Mouse (Mus musculus): ENCODE results near the gene BC049352. TPM values are rescaled to one million over a fixed set of nuclear protein-coding genes. Genes with fewer than 3 reads are reported as not detected.

Gene BC049352
- polyA plus RNA-seq, 1 experiment from 2014 or later, result 0.14 TPM

DNA sequence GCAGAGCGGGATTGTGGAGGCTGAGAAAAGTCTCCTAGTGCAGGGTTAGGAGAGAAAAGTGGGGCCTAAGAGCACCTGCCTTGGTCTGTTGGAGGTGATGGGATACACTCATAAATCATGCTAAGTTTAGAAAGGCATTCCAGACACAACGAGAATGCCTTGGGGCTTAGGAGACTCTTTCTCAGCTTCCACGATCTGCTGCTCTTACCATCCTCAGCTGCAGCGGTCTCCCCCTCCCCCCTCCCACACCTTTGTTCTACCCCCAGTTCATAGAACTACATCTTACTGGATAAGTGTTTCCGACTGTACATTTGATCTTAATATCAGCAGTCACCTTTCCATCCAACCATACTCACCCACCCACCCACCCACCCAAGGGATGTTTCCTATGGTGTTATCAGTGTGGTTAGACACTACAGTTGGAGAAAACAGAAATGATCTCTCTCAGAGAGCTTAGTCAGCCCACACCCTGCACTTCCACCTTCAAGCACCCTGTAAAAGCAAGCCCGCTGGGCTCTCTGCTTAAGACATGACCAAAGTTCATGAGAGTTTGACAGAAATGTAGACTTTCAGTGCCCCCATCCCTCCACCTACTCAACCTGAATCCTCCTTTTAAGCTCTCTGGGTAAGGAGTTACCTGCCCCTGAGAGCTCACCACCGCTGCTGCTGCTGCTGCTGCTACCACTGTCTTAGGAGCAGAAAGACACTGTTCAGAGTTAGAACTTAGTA lies 25.4 kb downstream of the BC049352 start:
- Histone ChIP-seq H3K4me1 (ENCODE audit: insufficient read depth) (peaks cover 7% of the 10 kb centered on the region), H3K4me2 (ENCODE audit: low read depth, low read length) (no peak overlapping the region), H3K4me3 (ENCODE audit: low read depth, low read length) (no peak overlapping the region), H3K9me3 (ENCODE audit: low read length) (no peaks in the 10 kb centered on the region), H3K27ac (ENCODE audit: low read depth) (no peak overlapping the region), H3K27me3 (ENCODE audit: insufficient read depth, low read length) (no peaks in the 10 kb centered on the region), H3K36me3 (replicated peaks; ENCODE audit: insufficient read depth, low read length) (no peaks in the 10 kb centered on the region), H3K9ac (replicated peaks) (no peak overlapping the region)
- 64% methylated on average over 7 of the region's 7 CpGs for WGBS (ENCODE audit: insufficient replicate concordance)
- ATAC-seq (no peak), DNase-seq (no peak)
- TF ChIP-seq CTCF (IDR thresholded peaks at IDR 0.05; ENCODE audit: low read depth), result no peak
- no peak for TF ChIP-seq EP300 (IDR thresholded peaks at IDR 0.05; ENCODE audit: low read depth)

DNA sequence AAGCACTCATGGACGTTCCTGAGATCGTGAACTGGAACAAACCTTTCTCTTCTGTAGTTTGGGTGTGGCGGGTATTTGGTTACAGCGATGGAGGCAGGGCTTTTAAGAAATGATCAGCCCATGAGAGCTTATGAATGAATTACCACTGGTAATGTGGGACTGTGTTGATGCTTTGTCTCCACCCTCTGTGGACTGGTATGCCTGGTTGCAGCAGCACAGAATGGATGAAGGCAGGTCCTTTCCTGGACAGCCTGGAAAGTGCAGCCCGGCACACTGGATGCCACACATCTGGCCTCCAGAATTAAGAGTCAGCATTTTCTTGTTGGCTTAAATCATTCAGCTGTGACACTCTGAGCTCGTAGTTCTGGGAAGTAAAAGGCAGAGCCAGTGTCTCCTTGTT lies 30.2 kb downstream of the BC049352 start:
- H3K9ac ChIP-seq (replicated peaks), result no peak overlapping the region
- no peak for TF ChIP-seq EP300 (IDR thresholded peaks at IDR 0.05; ENCODE audit: low read depth)
- TF ChIP-seq CTCF (IDR thresholded peaks at IDR 0.05; ENCODE audit: low read depth), result no peak
- no peak overlapping the region for H3K27ac ChIP-seq (ENCODE audit: low read depth)
- H3K4me3 ChIP-seq (ENCODE audit: low read depth, low read length), result no peak overlapping the region
- ATAC-seq, result no peak
- H3K36me3 ChIP-seq (replicated peaks; ENCODE audit: insufficient read depth, low read length), result no peaks in the 10 kb centered on the region
- H3K9me3 ChIP-seq (ENCODE audit: low read length), result no peaks in the 10 kb centered on the region
- DNase-seq, result no peak
- no peaks in the 10 kb centered on the region for H3K4me1 ChIP-seq (ENCODE audit: insufficient read depth)
- H3K4me2 ChIP-seq (ENCODE audit: low read depth, low read length), result no peak overlapping the region
- no peaks in the 10 kb centered on the region for H3K27me3 ChIP-seq (ENCODE audit: insufficient read depth, low read length)
- 73% methylated on average over 6 of the region's 6 CpGs for WGBS (ENCODE audit: insufficient replicate concordance)

DNA sequence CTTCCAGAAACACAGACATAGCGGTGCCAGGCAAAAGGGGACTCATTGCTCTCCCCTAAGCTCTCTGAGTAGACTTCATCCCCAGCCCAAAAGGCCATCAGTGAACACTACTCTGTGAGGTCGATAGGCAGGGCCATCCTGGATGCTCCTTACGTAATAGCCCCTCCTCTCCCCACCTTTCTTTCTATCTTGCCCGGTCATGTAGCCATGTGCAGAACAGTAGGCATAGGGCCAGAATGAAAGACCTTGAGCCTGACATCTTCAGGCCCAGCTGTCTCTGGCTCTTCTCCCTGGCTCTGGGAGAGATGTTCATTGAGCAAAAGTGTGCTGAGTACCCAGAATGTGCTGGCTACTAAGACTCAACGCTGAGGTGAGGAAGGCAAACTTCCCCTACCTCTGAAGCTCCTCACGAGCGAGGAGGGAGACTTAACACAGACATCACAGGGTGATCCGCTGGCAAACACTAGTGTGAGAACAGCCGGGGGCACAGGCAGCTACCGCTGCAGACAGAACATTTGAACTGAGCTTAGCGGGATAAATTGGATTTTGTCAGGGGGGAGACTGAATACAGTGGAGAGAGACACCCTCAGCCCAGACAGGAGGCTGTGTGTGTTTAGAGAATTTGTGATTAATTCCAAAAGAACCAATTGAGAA lies 33.8 kb downstream of the BC049352 start:
- ATAC-seq, result no peak
- no peaks in the 10 kb centered on the region for H3K36me3 ChIP-seq (replicated peaks; ENCODE audit: insufficient read depth, low read length)
- no peak overlapping the region for H3K4me3 ChIP-seq (ENCODE audit: low read depth, low read length)
- H3K4me1 ChIP-seq (ENCODE audit: insufficient read depth), result no peaks in the 10 kb centered on the region
- no peak overlapping the region for H3K9ac ChIP-seq (replicated peaks)
- no peaks in the 10 kb centered on the region for H3K27me3 ChIP-seq (ENCODE audit: insufficient read depth, low read length)
- no peak for DNase-seq
- 63% methylated on average over 11 of the region's 11 CpGs for WGBS (ENCODE audit: insufficient replicate concordance)
- TF ChIP-seq CTCF (IDR thresholded peaks at IDR 0.05; ENCODE audit: low read depth), result no peak
- no peak for TF ChIP-seq EP300 (IDR thresholded peaks at IDR 0.05; ENCODE audit: low read depth)
- no peak overlapping the region for H3K27ac ChIP-seq (ENCODE audit: low read depth)
- H3K4me2 ChIP-seq (ENCODE audit: low read depth, low read length), result no peak overlapping the region
- H3K9me3 ChIP-seq (ENCODE audit: low read length), result no peaks in the 10 kb centered on the region

DNA sequence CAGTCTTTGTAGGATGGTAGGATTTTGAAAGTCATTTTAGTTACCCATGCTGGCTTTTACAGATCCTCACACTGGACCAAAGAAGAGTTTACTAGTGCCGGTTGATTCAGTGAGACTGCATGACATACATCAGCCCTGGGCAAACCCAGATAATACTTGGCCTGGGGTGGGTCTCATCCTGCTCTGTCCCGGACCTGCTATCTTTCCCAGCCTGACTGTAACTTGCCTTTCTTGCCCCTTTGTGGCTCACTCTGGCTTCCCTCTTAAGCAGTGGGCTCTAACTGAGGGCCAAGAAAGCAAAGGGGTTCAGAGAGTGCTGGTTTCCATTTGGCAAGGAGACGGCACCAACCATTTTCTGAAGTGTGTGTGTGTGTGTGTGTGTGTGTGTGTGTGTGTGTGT lies 37.8 kb downstream of the BC049352 start:
- Histone ChIP-seq H3K9ac (replicated peaks) (no peak overlapping the region), H3K27me3 (ENCODE audit: insufficient read depth, low read length) (no peaks in the 10 kb centered on the region), H3K36me3 (replicated peaks; ENCODE audit: insufficient read depth, low read length) (no peaks in the 10 kb centered on the region), H3K27ac (ENCODE audit: low read depth) (no peak overlapping the region), H3K9me3 (ENCODE audit: low read length) (no peaks in the 10 kb centered on the region), H3K4me1 (ENCODE audit: insufficient read depth) (no peaks in the 10 kb centered on the region), H3K4me3 (ENCODE audit: low read depth, low read length) (no peak overlapping the region), H3K4me2 (ENCODE audit: low read depth, low read length) (no peak overlapping the region)
- WGBS (ENCODE audit: insufficient replicate concordance), result 67% methylated on average over 3 of the region's 3 CpGs
- TF ChIP-seq CTCF (IDR thresholded peaks at IDR 0.05; ENCODE audit: low read depth), result no peak
- TF ChIP-seq EP300 (IDR thresholded peaks at IDR 0.05; ENCODE audit: low read depth), result no peak
- ATAC-seq (no peak), DNase-seq (no peak)

DNA sequence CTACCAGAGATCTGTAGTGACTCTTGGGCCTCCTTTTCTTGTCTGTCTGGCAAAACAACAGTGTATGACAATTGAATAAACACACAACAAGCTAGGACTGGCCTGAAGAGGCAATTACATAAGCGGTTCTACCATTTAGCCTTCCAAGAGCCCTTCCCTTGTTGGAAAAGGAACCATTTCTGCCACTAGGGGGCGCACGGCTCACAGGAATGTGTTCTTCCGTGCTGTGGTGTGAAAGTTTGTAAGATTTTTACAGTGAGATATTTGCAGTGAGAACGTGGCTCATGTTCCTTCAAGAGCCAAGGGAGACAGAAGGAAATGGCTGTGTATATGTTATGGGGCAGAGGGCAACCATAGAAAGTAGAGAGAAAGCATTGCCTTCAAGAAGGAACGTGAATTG lies 39.8 kb downstream of the BC049352 start:
- no peaks in the 10 kb centered on the region for H3K36me3 ChIP-seq (replicated peaks; ENCODE audit: insufficient read depth, low read length)
- H3K4me2 ChIP-seq (ENCODE audit: low read depth, low read length), result no peak overlapping the region
- H3K9me3 ChIP-seq (ENCODE audit: low read length), result no peaks in the 10 kb centered on the region
- H3K27ac ChIP-seq (ENCODE audit: low read depth), result no peak overlapping the region
- H3K27me3 ChIP-seq (ENCODE audit: insufficient read depth, low read length), result no peaks in the 10 kb centered on the region
- H3K9ac ChIP-seq (replicated peaks), result no peak overlapping the region
- ATAC-seq (no peak), DNase-seq (peak; percentile 89)
- 11% methylated on average over 6 of the region's 6 CpGs for WGBS (ENCODE audit: insufficient replicate concordance)
- no peak for TF ChIP-seq EP300 (IDR thresholded peaks at IDR 0.05; ENCODE audit: low read depth)
- TF ChIP-seq CTCF (IDR thresholded peaks at IDR 0.05; ENCODE audit: low read depth), result peak; percentile 98
- no peak overlapping the region for H3K4me3 ChIP-seq (ENCODE audit: low read depth, low read length)
- no peaks in the 10 kb centered on the region for H3K4me1 ChIP-seq (ENCODE audit: insufficient read depth)

DNA sequence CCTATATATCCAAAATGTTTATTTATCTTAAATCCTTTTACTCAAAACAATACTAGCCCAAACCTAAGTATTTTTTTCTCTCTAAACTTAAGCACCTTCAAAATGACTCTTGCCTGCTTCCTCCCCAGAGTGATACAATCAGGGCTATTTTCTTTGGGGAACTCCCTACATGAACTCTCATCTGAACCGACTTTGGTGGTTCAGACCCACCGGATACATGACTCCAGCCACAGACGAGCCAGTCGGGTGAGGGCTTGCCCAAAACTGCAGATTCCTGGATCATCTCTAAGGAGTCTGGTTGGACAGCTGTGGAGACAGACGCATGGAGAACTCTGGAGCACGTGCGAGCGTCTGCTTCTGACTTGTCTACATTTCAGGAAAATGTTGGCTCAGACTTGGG lies 47.6 kb downstream of the BC049352 start:
- no peaks in the 10 kb centered on the region for H3K36me3 ChIP-seq (replicated peaks; ENCODE audit: insufficient read depth, low read length)
- WGBS (ENCODE audit: insufficient replicate concordance), result 64% methylated on average over 8 of the region's 8 CpGs
- no peak for TF ChIP-seq CTCF (IDR thresholded peaks at IDR 0.05; ENCODE audit: low read depth)
- TF ChIP-seq EP300 (IDR thresholded peaks at IDR 0.05; ENCODE audit: low read depth), result no peak
- no peaks in the 10 kb centered on the region for H3K9me3 ChIP-seq (ENCODE audit: low read length)
- H3K4me1 ChIP-seq (ENCODE audit: insufficient read depth), result no peaks in the 10 kb centered on the region
- H3K4me2 ChIP-seq (ENCODE audit: low read depth, low read length), result no peak overlapping the region
- H3K9ac ChIP-seq (replicated peaks), result no peak overlapping the region
- DNase-seq (no peak), ATAC-seq (no peak)
- H3K27ac ChIP-seq (ENCODE audit: low read depth), result no peak overlapping the region
- H3K4me3 ChIP-seq (ENCODE audit: low read depth, low read length), result no peak overlapping the region
- no peaks in the 10 kb centered on the region for H3K27me3 ChIP-seq (ENCODE audit: insufficient read depth, low read length)

All from liver, postnatal 0 days (tissue).